Mouse (Mus musculus): ENCODE measurements around the gene Prss46.

DNA sequence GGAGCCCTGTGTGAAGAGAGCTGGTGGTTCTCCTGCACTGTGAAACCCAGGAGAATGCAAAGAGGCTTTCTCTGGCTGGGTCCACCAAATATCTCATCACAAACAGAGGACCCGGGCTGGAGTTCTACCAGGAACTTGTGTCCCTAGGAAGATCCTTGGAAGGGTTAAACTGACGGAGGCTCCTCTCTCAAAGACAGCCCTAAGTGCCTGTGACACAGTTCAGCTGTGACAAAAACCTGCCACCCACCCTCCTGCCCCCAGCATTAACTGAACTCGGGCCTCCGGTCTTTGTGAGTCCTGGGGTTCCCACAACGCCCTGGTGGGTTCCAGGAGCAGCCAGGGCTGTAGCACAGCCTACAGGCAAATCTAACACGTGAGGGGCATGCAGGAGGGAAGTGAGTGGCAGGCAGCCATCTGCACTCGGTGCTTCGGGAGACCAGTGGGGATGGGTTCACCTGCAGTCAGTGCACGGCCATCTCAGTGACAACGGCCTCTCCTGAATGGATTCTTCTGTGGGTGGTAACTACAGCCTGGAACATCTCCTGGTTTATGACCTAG is 55.2 kb downstream of the Prss46 start:
- no peak for TF ChIP-seq CTCF (conservative IDR thresholded peaks at IDR 0.05; ENCODE audit: low read length)
- TF ChIP-seq NANOG (IDR thresholded peaks at IDR 0.05; ENCODE audit: borderline replicate concordance, low read length) = no peak
